Mouse (Mus musculus) forebrain, embryonic 10.5 days (tissue): Measurements from ENCODE around the gene Pkp1. TPM values are rescaled to one million over a fixed set of nuclear protein-coding genes. Genes with fewer than 3 reads are reported as not detected.

Experiments
- DNase-seq: peaks from one replicate; pipeline ENCODE4 v3.0.0-alpha.2; 2017; ENCODE audit warnings: low spot score; ENCODE audit errors: extremely low spot score
- H3K27ac ChIP-seq: fragments of 300-500 bp; sonication (generic); 2 replicates; pipeline ENCODE4 v1.5.1; 2016; ENCODE audit warnings: mild to moderate bottlenecking
- H3K27me3 ChIP-seq: fragments of 300-500 bp; sonication (generic); 2 replicates; pipeline ENCODE4 v1.6.1; 2016; ENCODE audit warnings: mild to moderate bottlenecking; ENCODE audit not compliant: poor library complexity, severe bottlenecking
- H3K36me3 ChIP-seq: fragments of 300-500 bp; sonication (generic); replicated peaks from 2 replicates; pipeline ENCODE4 v1.6.1; 2016; ENCODE audit warnings: mild to moderate bottlenecking, moderate library complexity
- H3K4me1 ChIP-seq: fragments of 300-500 bp; sonication (generic); 2 replicates; pipeline ENCODE4 v1.6.1; 2016
- H3K4me3 ChIP-seq: fragments of 300-500 bp; sonication (generic); 2 replicates; pipeline ENCODE4 v1.5.1; 2016; ENCODE audit warnings: mild to moderate bottlenecking, moderate library complexity
- H3K9me3 ChIP-seq: fragments of 300-500 bp; sonication (generic); 2 replicates; pipeline ENCODE4 v1.6.1; 2016; ENCODE audit warnings: mild to moderate bottlenecking, moderate library complexity
- WGBS: fragments of 180-500 bp; shearing (Covaris S2); methylation state at CpG from one replicate; pipeline ENCODE4 v1.1.7; 2016; 5-methylcytosine and 5-hydroxymethylcytosine counted together
- polyA plus RNA-seq: library from polyadenylated mRNA; unstranded; fragments of >200 nt; fragmentation: Nextera tagmentation; extraction: Ambion mirVana; gene quantifications from 2 replicates; pipeline ENCODE4 v1.2.1, GENCODE M21; 2016

Gene Pkp1
- 0.07 TPM in 1 of 2 replicates, not detected in the other for polyA plus RNA-seq

DNA sequence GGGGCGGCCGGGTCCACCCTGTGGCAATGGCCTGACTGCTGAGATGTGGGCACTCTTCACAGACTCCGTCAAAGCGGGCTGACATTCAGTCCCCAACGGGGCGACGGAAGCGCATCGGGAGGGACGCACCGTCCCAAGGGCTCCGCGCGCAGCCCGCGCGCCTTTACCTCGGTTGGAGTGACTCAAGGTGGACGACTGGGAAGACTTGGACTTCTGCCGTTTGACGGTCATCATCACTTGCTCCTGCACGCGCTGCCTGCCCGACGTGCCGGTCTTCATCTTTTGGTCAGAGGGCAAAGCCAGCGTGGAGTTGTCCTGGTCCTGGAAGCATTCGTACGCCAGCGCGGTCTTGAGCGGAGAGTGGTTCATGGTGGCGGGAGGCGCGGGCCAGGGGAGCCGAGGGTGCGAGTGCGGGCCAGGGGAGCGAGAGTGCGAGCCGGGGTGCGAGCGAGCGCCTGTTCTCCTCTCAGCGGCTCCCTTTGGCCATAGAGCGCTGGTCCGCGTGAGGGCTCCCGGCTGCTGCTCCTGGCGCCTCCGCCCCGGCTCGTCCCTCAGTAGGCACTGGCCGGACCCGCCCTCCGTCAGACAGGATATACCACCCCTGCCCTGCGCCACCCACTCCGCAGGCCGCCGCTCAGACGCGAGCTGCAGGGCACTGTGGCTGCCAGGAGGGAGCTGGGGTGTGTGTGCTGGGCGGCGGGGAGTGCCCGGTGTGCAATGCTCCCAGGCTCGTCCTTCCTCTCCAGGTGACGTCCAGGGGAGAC, at the start of gene Pkp1:
Gene Pkp1 (minus strand): TSS at position 564 of the 764 bp plus-strand sequence.
- under 1% methylated on average over 67 of the region's 67 CpGs for WGBS
- H3K9me3 ChIP-seq = no peaks in the 10 kb centered on the region
- H3K4me1 ChIP-seq = peaks cover 19% of the 10 kb centered on the region
- peak within 1 kb of the TSS; percentile 39 for H3K4me3 ChIP-seq
- no peak for DNase-seq
- H3K36me3 ChIP-seq = no peaks in the 10 kb centered on the region
- peaks cover 97% of the 10 kb centered on the region for H3K27me3 ChIP-seq
- H3K27ac ChIP-seq = no peak within 1 kb of the TSS

DNA sequence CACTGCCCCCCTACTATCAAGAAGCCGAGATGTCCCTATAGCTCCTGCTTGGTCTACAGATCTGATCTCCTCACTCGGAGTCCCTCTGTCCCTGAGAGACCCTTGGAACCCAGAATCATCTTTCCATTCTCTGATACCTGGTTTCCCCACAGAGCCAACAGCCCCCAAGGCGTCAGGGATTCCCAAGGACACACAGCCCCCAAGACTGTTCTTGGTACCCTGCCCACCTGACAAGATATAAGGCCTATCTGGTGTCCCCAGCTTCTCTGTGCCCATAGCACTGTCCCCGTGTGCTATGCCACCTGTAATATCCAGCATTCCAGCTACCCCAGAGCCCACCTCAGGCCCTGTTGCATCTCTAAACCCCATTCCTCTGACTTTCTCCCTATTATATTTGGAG, 48.7 kb upstream of the Pkp1 start:
- H3K4me3 ChIP-seq = no peak overlapping the region
- no peaks in the 10 kb centered on the region for H3K9me3 ChIP-seq
- H3K27me3 ChIP-seq = no peaks in the 10 kb centered on the region
- H3K4me1 ChIP-seq = peaks cover 8% of the 10 kb centered on the region; the same call in 1 of the 2 replicates
- DNase-seq = no peak
- no peak overlapping the region for H3K27ac ChIP-seq
- no peaks in the 10 kb centered on the region for H3K36me3 ChIP-seq
- 81% methylated on average over 4 of the region's 4 CpGs for WGBS

DNA sequence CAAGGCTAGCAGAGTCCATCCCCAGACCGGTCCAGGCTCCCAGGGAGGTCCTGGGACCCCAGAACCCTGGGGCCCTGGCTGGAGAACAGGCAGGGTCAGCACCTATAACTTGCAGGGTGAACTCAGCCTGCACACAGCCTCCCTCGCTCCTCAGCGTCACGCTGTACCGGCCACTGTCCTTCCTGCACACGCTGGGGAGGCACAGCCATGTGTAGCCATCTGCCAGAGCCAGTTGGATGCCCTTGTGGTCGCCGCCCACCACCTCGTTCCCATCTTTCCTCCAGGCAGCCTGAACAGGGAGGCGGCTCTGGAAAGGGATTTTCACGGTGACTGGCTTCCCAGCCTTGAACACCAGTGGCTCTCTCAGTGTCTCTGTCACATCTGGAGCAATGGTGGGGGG, 45.6 kb upstream of the Pkp1 start:
- Histone ChIP-seq H3K4me3 (no peak overlapping the region), H3K36me3 (no peaks in the 10 kb centered on the region), H3K9me3 (no peaks in the 10 kb centered on the region), H3K27ac (no peak overlapping the region), H3K27me3 (0 out of 2 replicates have a peak, but pooled peaks cover 4% of the 10 kb centered on the region), H3K4me1 (no peaks in the 10 kb centered on the region)
- 73% methylated on average over 11 of the region's 11 CpGs for WGBS
- DNase-seq = no peak

GRCm38 (mm10) chr1:135963177-135963576, 44.2 kb upstream of the Pkp1 start:
- DNase-seq = no peak
- 79% methylated on average over 5 of the region's 5 CpGs for WGBS

DNA sequence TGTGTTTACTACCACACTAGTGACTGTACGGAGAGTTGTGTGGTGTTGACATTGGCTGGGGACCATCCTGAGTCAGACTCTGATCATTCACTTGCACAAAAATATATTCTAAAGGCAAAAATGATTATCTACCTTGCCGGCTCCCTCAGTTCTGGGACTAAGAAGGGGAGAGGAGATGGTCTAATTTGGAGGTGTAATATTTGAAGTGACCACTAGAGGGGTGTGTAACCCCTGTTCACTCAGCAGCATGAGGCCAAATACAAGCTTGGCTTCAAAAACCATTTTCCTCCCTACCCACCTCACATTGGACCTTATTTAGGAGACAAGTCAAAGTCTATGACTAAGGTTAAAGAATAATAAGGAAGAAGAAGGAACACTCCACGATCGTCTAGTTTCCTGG, 39.5 kb upstream of the Pkp1 start:
- H3K4me3 ChIP-seq = no peak overlapping the region
- H3K36me3 ChIP-seq = no peaks in the 10 kb centered on the region
- H3K27me3 ChIP-seq = peaks cover 5% of the 10 kb centered on the region; the same call in 1 of the 2 replicates
- no peaks in the 10 kb centered on the region for H3K4me1 ChIP-seq
- H3K9me3 ChIP-seq = no peaks in the 10 kb centered on the region
- H3K27ac ChIP-seq = no peak overlapping the region
- DNase-seq = no peak
- WGBS = 54% methylated on average over 4 of the region's 4 CpGs

More at GRCm38 (mm10) chr1:135963177-135963576, 44.2 kb upstream of the Pkp1 start:
- Histone ChIP-seq H3K4me1 (no peaks in the 10 kb centered on the region), H3K27me3 (0 out of 2 replicates have a peak, but pooled peaks cover 5% of the 10 kb centered on the region), H3K27ac (no peak overlapping the region), H3K36me3 (no peaks in the 10 kb centered on the region), H3K9me3 (no peaks in the 10 kb centered on the region), H3K4me3 (no peak overlapping the region)

- Histone ChIP-seq H3K36me3 (no peaks in the 10 kb centered on the region), H3K9me3 (no peaks in the 10 kb centered on the region), H3K4me1 (peaks cover 6% of the 10 kb centered on the region), H3K4me3 (no peak overlapping the region), H3K27ac (no peak overlapping the region), H3K27me3 (peaks cover 10% of the 10 kb centered on the region)
- no peak for DNase-seq
- 70% methylated on average over 2 of the region's 2 CpGs for WGBS
Observed at GRCm38 (mm10) chr1:135948871-135949270, 29.9 kb upstream of the Pkp1 start.

DNA sequence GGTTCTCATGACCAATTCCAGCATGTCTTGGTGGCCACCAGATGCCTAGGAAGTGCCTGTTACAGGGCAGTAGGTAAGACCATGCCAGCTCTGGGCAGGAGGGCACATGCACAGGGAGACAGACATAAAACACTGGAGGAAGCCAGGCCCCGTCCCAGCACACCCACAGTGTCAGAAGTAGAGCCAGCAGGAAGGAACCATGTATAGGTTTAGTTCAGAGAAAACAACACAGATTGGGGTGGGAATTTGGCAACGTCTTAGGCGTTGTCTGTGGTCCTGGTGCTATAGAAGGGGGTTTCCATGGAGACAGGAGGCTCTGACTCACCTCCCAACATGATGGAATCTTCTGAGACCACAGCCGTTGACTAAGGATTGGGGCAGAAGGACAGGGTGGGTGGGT, 27.2 kb upstream of the Pkp1 start:
- Histone ChIP-seq H3K36me3 (no peaks in the 10 kb centered on the region), H3K4me1 (peaks cover 6% of the 10 kb centered on the region), H3K4me3 (no peak overlapping the region), H3K27ac (no peak overlapping the region), H3K27me3 (peaks cover 36% of the 10 kb centered on the region), H3K9me3 (no peaks in the 10 kb centered on the region)
- WGBS = 83% methylated on average over 4 of the region's 4 CpGs
- DNase-seq = no peak

DNA sequence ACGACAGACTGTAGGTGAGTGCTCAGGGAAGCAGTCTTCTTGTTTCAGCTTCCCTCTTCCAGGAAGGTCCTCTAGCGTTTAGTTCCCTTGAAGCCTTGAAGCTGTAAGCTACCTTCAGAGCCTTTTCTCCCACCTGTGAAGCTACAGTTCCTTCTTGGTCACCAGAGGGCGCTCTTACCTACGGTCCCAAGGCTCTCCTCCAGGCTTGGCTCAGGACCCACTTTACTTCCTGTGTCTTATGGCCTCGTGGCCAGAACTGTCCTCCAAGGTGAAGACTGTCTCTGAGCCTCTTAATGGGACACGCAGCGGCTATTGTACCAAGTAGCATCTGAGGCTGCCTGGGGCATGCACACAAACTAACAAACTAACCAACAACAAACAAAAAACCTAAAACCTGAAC, 26.7 kb upstream of the Pkp1 start:
- DNase-seq = peak; percentile 41
- Histone ChIP-seq H3K27me3 (peaks cover 39% of the 10 kb centered on the region), H3K27ac (no peak overlapping the region), H3K4me3 (no peak overlapping the region), H3K36me3 (no peaks in the 10 kb centered on the region), H3K9me3 (no peaks in the 10 kb centered on the region), H3K4me1 (peaks cover 6% of the 10 kb centered on the region)
- 11% methylated on average over 7 of the region's 7 CpGs for WGBS

DNA sequence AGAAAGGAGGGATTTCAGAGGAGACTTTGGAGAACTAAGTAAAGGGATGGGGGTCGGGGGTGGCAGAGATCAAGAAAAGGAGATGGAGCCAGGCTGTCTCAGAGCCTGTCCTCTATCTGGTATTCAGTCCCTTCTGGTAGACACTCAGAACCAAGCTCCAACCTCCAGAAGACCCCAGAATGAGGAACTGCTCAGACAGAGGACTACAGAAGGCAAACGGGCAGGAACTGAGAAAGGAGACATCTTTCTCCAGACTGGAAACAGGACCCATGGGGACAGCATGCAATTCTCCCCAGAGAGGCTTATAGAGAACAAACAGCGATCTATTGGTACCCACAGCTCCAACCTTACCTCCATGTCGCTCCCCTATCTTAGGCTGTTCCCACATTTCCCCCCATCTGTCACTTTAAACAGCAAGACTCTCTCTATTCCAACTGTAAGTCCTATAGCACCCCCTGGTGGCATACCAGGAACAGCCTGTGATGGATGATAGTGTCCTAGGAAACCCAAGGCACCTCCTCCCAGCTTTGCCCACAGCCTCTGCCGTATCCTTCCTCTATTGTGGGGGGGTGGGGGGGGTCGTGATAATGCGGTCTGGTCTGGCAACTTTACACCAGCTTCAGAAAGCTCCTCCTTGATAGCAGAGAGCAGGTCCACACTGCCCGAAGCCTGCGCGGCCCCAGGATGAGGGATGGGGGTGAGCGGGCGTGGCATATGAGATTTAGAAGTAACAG, 25.7 kb upstream of the Pkp1 start:
- Histone ChIP-seq H3K9me3 (no peaks in the 10 kb centered on the region), H3K27me3 (peaks cover 39% of the 10 kb centered on the region), H3K27ac (no peak overlapping the region), H3K36me3 (no peaks in the 10 kb centered on the region), H3K4me3 (no peak overlapping the region), H3K4me1 (peaks cover 6% of the 10 kb centered on the region)
- peak; percentile 77 for DNase-seq
- 46% methylated on average over 12 of the region's 12 CpGs for WGBS

DNA sequence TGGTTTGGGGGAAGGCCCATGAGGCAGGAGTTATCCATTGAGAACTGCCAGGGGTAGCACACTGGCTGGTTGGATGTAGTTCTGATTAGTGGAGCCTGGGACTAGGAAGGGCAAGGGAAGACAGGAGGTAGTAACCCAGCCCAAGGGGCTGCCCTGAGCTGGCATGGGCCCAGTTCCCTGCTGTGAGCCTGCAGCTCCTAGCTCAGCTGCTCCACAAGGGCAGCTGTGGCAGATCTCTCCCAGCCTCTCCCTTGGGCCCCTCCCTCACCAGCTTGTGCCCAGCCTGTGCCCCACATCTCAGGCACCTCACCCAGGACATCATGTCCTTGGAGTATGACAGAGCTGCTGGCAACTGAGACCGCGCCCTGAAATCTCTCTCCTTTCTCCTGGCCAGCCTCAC, 24.7 kb upstream of the Pkp1 start:
- no peak for DNase-seq
- 95% methylated on average over 2 of the region's 2 CpGs for WGBS
- H3K27me3 ChIP-seq = peaks cover 39% of the 10 kb centered on the region

GRCm38 (mm10) chr1:135942116-135942515, 23.1 kb upstream of the Pkp1 start:
- no peak for DNase-seq
- peaks cover 39% of the 10 kb centered on the region for H3K27me3 ChIP-seq
- peaks cover 6% of the 10 kb centered on the region for H3K4me1 ChIP-seq
- no peak overlapping the region for H3K4me3 ChIP-seq
- H3K36me3 ChIP-seq = no peaks in the 10 kb centered on the region
- no peak overlapping the region; the same call in 1 of the 2 replicates for H3K27ac ChIP-seq
- WGBS = 38% methylated on average over 7 of the region's 7 CpGs
- no peaks in the 10 kb centered on the region for H3K9me3 ChIP-seq

More for the DNA sequence above, 24.7 kb upstream of the Pkp1 start:
- H3K9me3 ChIP-seq = no peaks in the 10 kb centered on the region
- H3K27ac ChIP-seq = no peak overlapping the region
- H3K36me3 ChIP-seq = no peaks in the 10 kb centered on the region
- peaks cover 6% of the 10 kb centered on the region for H3K4me1 ChIP-seq
- no peak overlapping the region for H3K4me3 ChIP-seq

- 73% methylated on average over 6 of the region's 6 CpGs for WGBS
- H3K4me3 ChIP-seq = no peak overlapping the region
- H3K27me3 ChIP-seq = peaks cover 39% of the 10 kb centered on the region
- H3K9me3 ChIP-seq = no peaks in the 10 kb centered on the region
- H3K27ac ChIP-seq = peak overlapping the region; percentile 48
- no peaks in the 10 kb centered on the region for H3K36me3 ChIP-seq
- DNase-seq = no peak
- peaks cover 6% of the 10 kb centered on the region for H3K4me1 ChIP-seq
Observed at GRCm38 (mm10) chr1:135941259-135942006, 22.4 kb upstream of the Pkp1 start.
